Mouse (Mus musculus) G1E-ER4 (cell line): ENCODE data around the gene Pdk2. TPM values are rescaled to one million over a fixed set of nuclear protein-coding genes. Genes with fewer than 3 reads are reported as not detected.

Experiments used
- GATA1 ChIP-seq: IDR thresholded peaks from one replicate; pipeline ENCODE4 v1.8.0; 2012; ENCODE audit warnings: low read length, inconsistent platforms
- polyA plus RNA-seq: library from polyadenylated mRNA; stranded (reverse); fragments of >175 nt; gene quantifications from 2 replicates; pipeline ENCODE4 v1.2.3, GENCODE M21; 2012

Gene Pdk2
- polyA plus RNA-seq, 1 experiment = 32.6 TPM

- no peak for TF ChIP-seq GATA1
Measured at GRCm38 (mm10) chr11:95001584-95002347, 39.4 kb downstream of the Pdk2 start.

DNA sequence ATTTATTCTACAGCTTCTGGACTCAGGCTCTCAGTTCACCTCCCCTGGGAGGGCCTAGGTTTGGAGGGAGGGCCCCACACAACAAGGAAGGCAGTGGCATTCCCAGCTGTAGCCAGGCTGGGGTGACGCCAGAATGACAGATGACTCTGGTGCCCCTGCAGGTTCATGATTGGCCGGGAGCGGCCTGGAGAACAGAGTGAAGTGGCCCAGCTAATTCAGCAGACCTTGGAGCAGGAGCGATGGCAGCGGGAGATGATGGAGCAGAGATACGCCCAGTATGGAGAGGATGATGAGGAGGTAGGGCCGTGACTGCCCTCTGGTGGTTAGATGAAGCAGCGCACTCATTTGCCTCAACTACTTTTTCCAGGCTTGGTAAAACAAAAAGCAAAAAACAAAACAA is 40.1 kb downstream of the Pdk2 start:
- TF ChIP-seq GATA1 = no peak

GRCm38 (mm10) chr11:95000548-95000947 is 40.6 kb downstream of the Pdk2 start:
- TF ChIP-seq GATA1 = no peak

DNA sequence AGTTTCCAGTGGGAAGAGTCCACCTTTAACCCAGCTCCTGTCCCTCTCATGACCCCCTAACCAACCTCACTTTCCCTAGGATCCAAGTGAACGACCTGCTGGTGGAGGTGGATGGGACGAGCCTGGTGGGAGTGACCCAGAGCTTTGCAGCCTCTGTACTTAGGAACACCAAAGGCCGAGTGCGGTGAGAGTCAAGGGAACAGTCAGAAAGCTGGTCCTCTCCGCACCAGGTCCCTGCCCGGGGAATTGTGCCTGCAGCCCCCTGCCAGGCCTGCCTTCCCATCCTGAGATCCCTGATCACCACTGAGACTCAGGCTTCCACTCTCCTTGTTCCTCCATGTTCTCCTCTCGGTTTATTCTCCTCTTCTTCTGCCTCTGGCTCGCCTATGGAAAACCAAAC is 41.0 kb downstream of the Pdk2 start:
- no peak for TF ChIP-seq GATA1

- TF ChIP-seq GATA1 = no peak
Measured at GRCm38 (mm10) chr11:94998041-94998531, 43.1 kb downstream of the Pdk2 start.

DNA sequence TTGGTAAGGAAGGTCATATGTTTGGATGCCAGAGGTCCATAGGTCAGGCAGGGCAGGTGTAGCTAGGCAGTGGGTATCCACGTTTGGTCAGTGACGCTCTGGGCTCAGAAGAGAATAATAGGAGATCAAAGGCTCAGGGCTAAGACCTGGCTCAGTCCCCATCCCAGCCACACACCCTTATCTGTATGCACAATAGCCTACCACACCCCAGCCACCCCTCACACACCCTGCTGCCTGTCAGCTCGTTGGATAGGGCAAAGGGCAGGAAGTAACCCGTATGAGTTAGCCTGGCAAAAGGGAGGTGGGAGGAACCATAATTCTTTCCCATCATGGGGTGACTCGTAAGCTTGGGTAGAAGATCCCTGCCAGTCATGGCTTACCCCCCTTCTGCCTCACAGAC is 43.6 kb downstream of the Pdk2 start:
- no peak for TF ChIP-seq GATA1

DNA sequence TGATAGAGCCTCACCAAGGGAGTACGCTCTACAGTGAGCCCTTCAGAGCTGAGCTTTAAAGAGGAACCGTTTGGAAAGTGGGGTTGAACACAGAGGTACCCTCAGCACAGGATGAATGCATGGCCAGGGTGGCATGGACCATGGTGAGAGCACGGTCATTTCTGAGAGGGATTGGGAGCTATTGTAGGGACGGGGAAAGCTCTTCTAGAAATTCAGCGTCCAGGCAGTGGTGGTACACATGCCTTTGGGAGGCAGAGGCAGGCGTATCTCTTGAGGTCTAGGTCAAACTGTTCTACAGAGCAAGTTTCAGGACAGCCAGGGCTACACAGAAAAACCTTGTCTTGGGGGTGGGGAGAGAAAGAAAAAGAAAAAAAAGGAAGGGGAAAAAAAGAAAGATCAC is 44.2 kb downstream of the Pdk2 start:
- no peak for TF ChIP-seq GATA1

- TF ChIP-seq GATA1 = no peak
Measured at GRCm38 (mm10) chr11:94996101-94996500, 45.1 kb downstream of the Pdk2 start.

DNA sequence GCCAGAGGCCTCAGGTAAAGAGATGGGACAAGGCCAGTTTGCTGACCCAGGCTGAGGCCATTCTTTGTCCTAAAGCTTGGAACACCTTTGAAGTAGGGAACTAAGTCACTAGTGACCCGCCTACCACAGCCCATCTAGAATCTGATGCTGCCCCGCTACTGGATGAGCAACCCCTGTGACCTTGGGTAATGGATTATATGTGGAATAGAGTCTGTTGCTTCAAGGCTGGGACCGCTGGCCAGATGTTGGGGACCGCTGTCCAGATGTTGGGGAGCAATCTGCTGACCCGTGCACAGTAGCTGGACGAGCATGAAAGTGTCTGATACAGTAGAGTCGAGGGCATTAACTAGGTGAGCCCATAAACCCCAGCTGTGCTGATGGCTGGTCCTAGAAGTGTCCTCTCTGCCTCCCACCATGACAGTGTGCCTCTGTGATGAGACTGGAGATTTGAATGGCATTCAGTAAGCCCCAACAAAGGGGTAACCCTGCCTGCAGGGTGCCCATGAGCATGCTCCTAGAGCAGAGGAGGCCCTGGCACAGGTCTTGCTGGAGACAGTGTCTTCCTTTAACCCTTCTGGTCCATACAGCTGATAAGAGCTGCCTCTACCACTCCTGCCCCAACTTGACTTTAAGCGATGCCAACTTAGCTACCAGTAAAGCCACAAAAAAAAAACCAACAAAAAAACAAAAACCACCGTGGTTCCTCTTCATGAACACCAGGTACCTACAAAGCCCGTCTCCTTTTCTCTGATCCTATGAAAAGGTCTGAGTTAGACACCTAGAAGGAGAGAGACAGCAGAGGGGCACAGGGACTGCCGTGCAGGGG is 46.0 kb downstream of the Pdk2 start:
- no peak for TF ChIP-seq GATA1

DNA sequence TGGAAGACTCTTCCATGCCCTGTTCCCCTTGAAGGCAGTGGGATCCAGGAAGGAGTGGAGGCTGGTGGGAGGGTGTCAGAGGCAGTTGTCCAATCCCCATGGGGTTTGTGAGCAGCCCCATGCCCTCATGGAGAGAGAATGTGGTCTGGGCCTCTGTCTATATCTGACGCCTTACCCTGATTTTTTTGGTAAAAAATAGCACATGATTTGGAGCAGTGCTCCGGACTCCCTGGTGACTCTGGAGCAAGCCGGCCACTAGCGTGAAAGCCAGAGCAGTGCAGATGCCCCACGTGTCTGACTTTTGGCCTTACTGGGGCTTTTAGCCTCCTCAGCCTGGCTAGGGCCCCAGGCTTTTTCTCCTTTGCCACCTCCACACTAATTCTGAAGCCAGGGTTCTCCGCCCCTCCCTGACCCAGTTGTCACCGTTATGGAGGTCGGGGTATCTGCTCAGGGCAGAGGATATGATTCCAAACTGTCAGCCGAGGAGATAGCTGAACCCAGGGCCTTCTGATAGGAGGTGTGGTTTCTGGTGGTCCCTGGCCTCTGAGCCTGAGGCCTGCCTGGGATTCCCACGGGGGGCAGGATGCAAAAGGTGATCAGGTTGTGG is 46.8 kb downstream of the Pdk2 start:
- TF ChIP-seq GATA1 = no peak

DNA sequence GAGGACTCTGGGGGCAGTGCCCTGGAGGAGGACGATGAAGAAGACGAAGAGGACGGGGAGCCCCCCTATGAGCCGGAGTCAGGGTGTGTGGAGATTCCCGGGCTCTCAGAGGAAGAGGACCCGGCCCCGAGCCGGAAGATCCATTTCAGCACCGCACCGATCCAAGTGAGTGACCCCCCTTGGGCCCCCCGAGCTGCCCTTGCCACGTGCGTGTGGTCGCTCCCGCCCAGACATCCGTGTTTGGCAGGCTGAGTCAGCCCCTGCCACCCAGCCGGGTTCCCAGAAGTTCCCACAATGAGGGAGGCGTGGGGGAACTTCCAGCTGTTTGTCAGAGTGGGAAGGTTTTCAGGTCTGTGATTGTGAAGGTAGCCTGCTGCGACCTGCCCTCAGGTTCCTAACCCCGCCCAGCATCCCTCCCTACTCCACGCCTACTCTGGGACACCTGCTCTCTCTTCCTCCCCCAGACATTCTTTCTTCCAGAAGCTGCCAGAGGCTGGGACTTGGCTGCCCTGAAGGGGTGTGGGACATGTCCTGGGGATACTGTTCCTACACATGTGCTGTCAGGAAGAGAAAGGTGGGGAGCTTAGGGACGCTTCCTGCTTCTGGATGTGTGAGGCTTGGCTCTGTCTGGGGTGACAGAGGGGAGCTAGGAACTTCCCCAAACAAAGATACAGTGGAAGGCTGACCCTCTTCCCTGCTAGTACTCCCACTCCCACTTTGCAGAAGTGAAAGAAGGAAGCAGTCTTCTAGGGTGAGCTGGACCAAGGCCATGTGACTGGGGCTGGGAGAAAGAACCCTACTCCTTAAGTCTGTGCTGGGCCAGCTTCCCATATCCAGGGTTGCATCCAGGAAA is 48.2 kb downstream of the Pdk2 start:
- no peak for TF ChIP-seq GATA1

GRCm38 (mm10) chr11:94992480-94992753 is 48.7 kb downstream of the Pdk2 start:
- TF ChIP-seq GATA1 = no peak

- no peak for TF ChIP-seq GATA1
Measured at GRCm38 (mm10) chr11:94991641-94992479, 49.3 kb downstream of the Pdk2 start.

GRCm38 (mm10) chr11:94990749-94991577 is 50.2 kb downstream of the Pdk2 start, which contains the start of gene Ppp1r9b:
TSS of gene Ppp1r9b (plus strand) at chr11:94991035.
- no peak for TF ChIP-seq GATA1
